Mouse (Mus musculus) kidney, postnatal 0 days (tissue): ENCODE measurements around the gene Ascl1. TPM values are rescaled to one million over a fixed set of nuclear protein-coding genes. Genes with fewer than 3 reads are reported as not detected.

Source experiments
- ATAC-seq: fragments of 200-750 bp; cut with Nextera tagmentation; replicated peaks from 2 replicates; pipeline ENCODE4 v1.8.0; 2017; ENCODE audit warnings: low read depth, moderate number of reproducible peaks, moderate TSS enrichment, moderate library complexity; ENCODE audit not compliant: low FRiP score
- DNase-seq: peaks from one replicate; pipeline ENCODE4 v3.0.0-alpha.2; 2016; ENCODE audit warnings: low spot score
- H3K27ac ChIP-seq: fragments of 300-500 bp; sonication (generic); 2 replicates; pipeline ENCODE4 v1.5.1; 2014; ENCODE audit warnings: mild to moderate bottlenecking
- H3K27me3 ChIP-seq: fragments of 300-500 bp; sonication (generic); 2 replicates; pipeline ENCODE4 v1.6.1; 2014; ENCODE audit warnings: low read length, mixed read lengths; ENCODE audit not compliant: insufficient read depth
- H3K36me3 ChIP-seq: fragments of 300-500 bp; sonication (generic); 2 replicates; pipeline ENCODE4 v1.6.1; 2014; ENCODE audit warnings: low read length, mixed read lengths; ENCODE audit not compliant: insufficient read depth
- H3K4me1 ChIP-seq: fragments of 300-500 bp; sonication (generic); replicated peaks from 2 replicates; pipeline ENCODE4 v1.6.1; 2014; ENCODE audit warnings: antibody characterized with exemption, low read length, mixed read lengths; ENCODE audit not compliant: insufficient read depth
- H3K4me2 ChIP-seq: fragments of 300-500 bp; sonication (generic); 2 replicates; pipeline ENCODE4 v1.6.1; 2014; ENCODE audit warnings: mild to moderate bottlenecking, low read length, moderate library complexity, mixed read lengths
- H3K4me3 ChIP-seq: fragments of 300-500 bp; sonication (generic); replicated peaks from 2 replicates; pipeline ENCODE4 v1.5.1; 2014; ENCODE audit warnings: low read depth, low read length
- H3K9ac ChIP-seq: fragments of 300-500 bp; sonication (generic); 2 replicates; pipeline ENCODE4 v1.6.1; 2014; ENCODE audit warnings: low read depth, low read length
- H3K9me3 ChIP-seq: fragments of 300-500 bp; sonication (generic); replicated peaks from 2 replicates; pipeline ENCODE4 v1.6.1; 2016; ENCODE audit warnings: low read length, inconsistent platforms, mixed read lengths
- CTCF ChIP-seq: IDR thresholded peaks from 2 replicates; pipeline ENCODE4 v1.5.1; 2016; ENCODE audit warnings: antibody characterized with exemption, low read depth, mild to moderate bottlenecking, moderate library complexity
- WGBS: fragments of 180-500 bp; shearing (Covaris S2); extraction: QIAGEN DNeasy Blood & Tissue Kit; methylation state at CpG from one replicate; pipeline ENCODE4 v1.1.7; 2014; 5-methylcytosine and 5-hydroxymethylcytosine counted together
- polyA plus RNA-seq: library from polyadenylated mRNA; unstranded; fragments of >200 nt; fragmentation: Nextera tagmentation; extraction: Ambion mirVana; gene quantifications from 2 replicates; pipeline ENCODE4 v1.2.1, GENCODE M21; 2015

Gene Ascl1
- polyA plus RNA-seq, 1 experiment from 2014 or later = 0.30 TPM

- DNase-seq (no peak), ATAC-seq (no peak)
- H3K4me1 ChIP-seq = no peaks in the 10 kb centered on the region
- no peak overlapping the region for H3K4me2 ChIP-seq
- WGBS = 58% methylated on average over 10 of the region's 10 CpGs
- no peaks in the 10 kb centered on the region for H3K27me3 ChIP-seq
- H3K27ac ChIP-seq = no peak overlapping the region
- H3K9me3 ChIP-seq = no peaks in the 10 kb centered on the region
- no peak overlapping the region for H3K4me3 ChIP-seq
- TF ChIP-seq CTCF = no peak
- no peak overlapping the region for H3K9ac ChIP-seq
- H3K36me3 ChIP-seq = no peaks in the 10 kb centered on the region
These were observed 19.9 kb downstream of the Ascl1 start for GRCm38 (mm10) chr10:87473475-87474131.

GRCm38 (mm10) chr10:87450777-87451176, 42.7 kb downstream of the Ascl1 start:
- Histone ChIP-seq H3K36me3 (no peaks in the 10 kb centered on the region), H3K4me1 (no peaks in the 10 kb centered on the region), H3K9ac (no peak overlapping the region), H3K27ac (no peak overlapping the region), H3K9me3 (no peaks in the 10 kb centered on the region), H3K27me3 (no peaks in the 10 kb centered on the region), H3K4me3 (no peak overlapping the region), H3K4me2 (no peak overlapping the region)
- no peak for TF ChIP-seq CTCF
- no peak for DNase-seq
- 89% methylated on average over 3 of the region's 3 CpGs for WGBS
- no peak for ATAC-seq

- 81% methylated on average over 6 of the region's 6 CpGs for WGBS
- no peak for ATAC-seq
These were observed 44.1 kb downstream of the Ascl1 start for GRCm38 (mm10) chr10:87449368-87449767.

GRCm38 (mm10) chr10:87448257-87448656, 45.2 kb downstream of the Ascl1 start:
- no peaks in the 10 kb centered on the region for H3K36me3 ChIP-seq
- no peak overlapping the region for H3K9ac ChIP-seq
- no peak overlapping the region for H3K27ac ChIP-seq
- no peaks in the 10 kb centered on the region for H3K9me3 ChIP-seq
- no peaks in the 10 kb centered on the region for H3K4me1 ChIP-seq
- no peak for TF ChIP-seq CTCF
- 29% methylated on average over 5 of the region's 5 CpGs for WGBS
- H3K4me2 ChIP-seq = no peak overlapping the region
- H3K27me3 ChIP-seq = no peaks in the 10 kb centered on the region
- H3K4me3 ChIP-seq = no peak overlapping the region
- DNase-seq (no peak), ATAC-seq (no peak)

More at GRCm38 (mm10) chr10:87449368-87449767, 44.1 kb downstream of the Ascl1 start:
- Histone ChIP-seq H3K4me2 (no peak overlapping the region), H3K27ac (no peak overlapping the region), H3K27me3 (no peaks in the 10 kb centered on the region), H3K9me3 (no peaks in the 10 kb centered on the region), H3K9ac (no peak overlapping the region), H3K4me1 (no peaks in the 10 kb centered on the region), H3K4me3 (no peak overlapping the region), H3K36me3 (no peaks in the 10 kb centered on the region)
- TF ChIP-seq CTCF = no peak
- no peak for DNase-seq

GRCm38 (mm10) chr10:87447754-87448095, 45.7 kb downstream of the Ascl1 start:
- Histone ChIP-seq H3K27me3 (no peaks in the 10 kb centered on the region), H3K9ac (no peak overlapping the region), H3K4me1 (no peaks in the 10 kb centered on the region), H3K4me3 (no peak overlapping the region), H3K4me2 (peak overlapping the region; percentile 21; the same call in 1 of the 2 replicates), H3K36me3 (no peaks in the 10 kb centered on the region), H3K9me3 (no peaks in the 10 kb centered on the region), H3K27ac (no peak overlapping the region)
- TF ChIP-seq CTCF = no peak
- DNase-seq (peak; percentile 2), ATAC-seq (no peak; the same call in 1 of the 2 replicates)
- 3% methylated on average over 9 of the region's 9 CpGs for WGBS

- no peak overlapping the region for H3K27ac ChIP-seq
- WGBS = 16% methylated on average over 13 of the region's 13 CpGs
- no peaks in the 10 kb centered on the region for H3K9me3 ChIP-seq
- peak; percentile 2 for DNase-seq
- no peak overlapping the region for H3K4me3 ChIP-seq
- no peak for ATAC-seq
- H3K4me1 ChIP-seq = no peaks in the 10 kb centered on the region
- H3K9ac ChIP-seq = no peak overlapping the region
- H3K27me3 ChIP-seq = no peaks in the 10 kb centered on the region
- no peaks in the 10 kb centered on the region for H3K36me3 ChIP-seq
- peak overlapping the region; percentile 21; the same call in 1 of the 2 replicates for H3K4me2 ChIP-seq
- no peak for TF ChIP-seq CTCF
These were observed 46.4 kb downstream of the Ascl1 start for GRCm38 (mm10) chr10:87446829-87447753.
